Mouse (Mus musculus): Measurements from ENCODE around the gene Fbxw9. TPM values are rescaled to one million over a fixed set of nuclear protein-coding genes. Genes with fewer than 3 reads are reported as not detected.
A peak's percentile ranks its signal among the peaks of the same experiment; 100 is the strongest.
"Not testable (repeated sequence)": the region's sequence is repeated elsewhere in the genome, so short reads cannot be mapped to it uniquely, and the experiment has no call there.

Gene Fbxw9
- polyA plus RNA-seq, 1 experiment from 2014 or later = 25.2 TPM

- Histone ChIP-seq H3K9ac (no peak overlapping the region), H3K36me3 (peaks cover 21% of the 10 kb centered on the region), H3K4me1 (replicated peaks) (0 out of 2 replicates have a peak, but pooled peaks cover 4% of the 10 kb centered on the region), H3K27me3 (replicated peaks) (no peaks in the 10 kb centered on the region), H3K4me2 (replicated peaks) (no peak overlapping the region), H3K27ac (no peak overlapping the region), H3K9me3 (no peaks in the 10 kb centered on the region), H3K4me3 (replicated peaks) (no peak overlapping the region)
- ATAC-seq = no peak
- WGBS = 69% methylated on average over 9 of the region's 9 CpGs
Measured at GRCm38 (mm10) chr8:85076001-85076400, 16.1 kb downstream of the Fbxw9 start.

- WGBS = 2% methylated on average over 2 of the region's 2 CpGs
- H3K4me2 ChIP-seq (replicated peaks) = no peak overlapping the region
- ATAC-seq = no peak
- no peak overlapping the region for H3K4me3 ChIP-seq (replicated peaks)
- H3K4me1 ChIP-seq (replicated peaks) = peaks cover 10% of the 10 kb centered on the region; the same call in 1 of the 2 replicates
- peaks cover 21% of the 10 kb centered on the region for H3K36me3 ChIP-seq
- no peak overlapping the region for H3K9ac ChIP-seq
- H3K9me3 ChIP-seq = no peaks in the 10 kb centered on the region
- no peaks in the 10 kb centered on the region for H3K27me3 ChIP-seq (replicated peaks)
- no peak overlapping the region for H3K27ac ChIP-seq
Measured at GRCm38 (mm10) chr8:85076993-85077392, 17.1 kb downstream of the Fbxw9 start.

GRCm38 (mm10) chr8:85080214-85080531 lies 20.3 kb downstream of the Fbxw9 start:
- no peak for ATAC-seq
- Histone ChIP-seq H3K4me2 (replicated peaks) (peak overlapping the region; percentile 94), H3K36me3 (peaks cover 12% of the 10 kb centered on the region), H3K27me3 (replicated peaks) (no peaks in the 10 kb centered on the region), H3K4me3 (replicated peaks) (peak overlapping the region; percentile 78), H3K9ac (peak overlapping the region; percentile 91), H3K9me3 (no peaks in the 10 kb centered on the region), H3K27ac (peak overlapping the region; percentile 83), H3K4me1 (replicated peaks) (peaks cover 19% of the 10 kb centered on the region)
- WGBS = under 1% methylated on average over 25 of the region's 25 CpGs

GRCm38 (mm10) chr8:85080532-85081215 lies 20.8 kb downstream of the Fbxw9 start, which contains the start of gene Wdr83os:
Wdr83os (plus strand) TSS chr8:85080740.
- whole genome bisulfite sequencing = under 1% methylated on average over 30 of the region's 30 CpGs
- H3K4me3 ChIP-seq (replicated peaks) = peak within 1 kb of the TSS; percentile 78
- no peaks in the 10 kb centered on the region for H3K9me3 ChIP-seq
- peaks cover 19% of the 10 kb centered on the region for H3K4me1 ChIP-seq (replicated peaks)
- peaks cover 8% of the 10 kb centered on the region for H3K36me3 ChIP-seq
- no peaks in the 10 kb centered on the region for H3K27me3 ChIP-seq (replicated peaks)
- H3K4me2 ChIP-seq (replicated peaks) = peak within 1 kb of the TSS; percentile 94
- peak within 1 kb of the TSS; percentile 83 for H3K27ac ChIP-seq
- peak within 1 kb of the TSS; percentile 91 for H3K9ac ChIP-seq
- ATAC-seq = peak; percentile 23

- peaks cover 7% of the 10 kb centered on the region; the same call in 1 of the 2 replicates for H3K36me3 ChIP-seq
- 1% methylated on average over 9 of the region's 9 CpGs for WGBS
- H3K27ac ChIP-seq = peak within 1 kb of the TSS; percentile 83
- ATAC-seq = peak; percentile 69
- peak within 1 kb of the TSS; percentile 91 for H3K9ac ChIP-seq
- H3K4me2 ChIP-seq (replicated peaks) = peak within 1 kb of the TSS; percentile 94
- H3K27me3 ChIP-seq (replicated peaks) = no peaks in the 10 kb centered on the region
- H3K4me3 ChIP-seq (replicated peaks) = peak within 1 kb of the TSS; percentile 78
- no peaks in the 10 kb centered on the region for H3K9me3 ChIP-seq
- peaks cover 19% of the 10 kb centered on the region for H3K4me1 ChIP-seq (replicated peaks)
Measured at GRCm38 (mm10) chr8:85081216-85081555, 21.3 kb downstream of the Fbxw9 start, which contains the start of gene Wdr83. Wdr83 (minus strand) TSS chr8:85081306.

GRCm38 (mm10) chr8:85082169-85082568 lies 22.3 kb downstream of the Fbxw9 start:
- Histone ChIP-seq H3K4me1 (replicated peaks) (peaks cover 19% of the 10 kb centered on the region), H3K36me3 (peaks cover 14% of the 10 kb centered on the region)
- H3K4me2 ChIP-seq (replicated peaks); H3K9me3 ChIP-seq; H3K4me3 ChIP-seq (replicated peaks); ATAC-seq; H3K9ac ChIP-seq; H3K27me3 ChIP-seq (replicated peaks); H3K27ac ChIP-seq: not testable (repeated sequence)
- WGBS = 84% methylated on average over 4 of the region's 4 CpGs

- peaks cover 24% of the 10 kb centered on the region for H3K36me3 ChIP-seq
- ATAC-seq = peak; percentile 92
- peak within 1 kb of the TSS; percentile 69 for H3K4me3 ChIP-seq (replicated peaks)
- H3K4me1 ChIP-seq (replicated peaks) = peaks cover 19% of the 10 kb centered on the region
- no peaks in the 10 kb centered on the region for H3K27me3 ChIP-seq (replicated peaks)
- H3K9ac ChIP-seq = peak within 1 kb of the TSS; percentile 71
- peak within 1 kb of the TSS; percentile 58; the same call in 1 of the 2 replicates for H3K27ac ChIP-seq
- under 1% methylated on average over 30 of the region's 30 CpGs for WGBS
- peak within 1 kb of the TSS; percentile 85 for H3K4me2 ChIP-seq (replicated peaks)
- no peaks in the 10 kb centered on the region for H3K9me3 ChIP-seq
Measured at GRCm38 (mm10) chr8:85083108-85083813, 23.4 kb downstream of the Fbxw9 start, which contains the start of gene Man2b1. Man2b1 (plus strand) TSS chr8:85083270.

GRCm38 (mm10) chr8:85084633-85085032 lies 24.8 kb downstream of the Fbxw9 start:
- Histone ChIP-seq H3K4me3 (replicated peaks) (no peak overlapping the region), H3K4me1 (replicated peaks) (peaks cover 19% of the 10 kb centered on the region), H3K9ac (no peak overlapping the region), H3K36me3 (peaks cover 21% of the 10 kb centered on the region), H3K27me3 (replicated peaks) (no peaks in the 10 kb centered on the region), H3K27ac (no peak overlapping the region), H3K9me3 (no peaks in the 10 kb centered on the region), H3K4me2 (replicated peaks) (peak overlapping the region; percentile 85; the same call in 1 of the 2 replicates)
- 85% methylated on average over 8 of the region's 8 CpGs for WGBS
- ATAC-seq = no peak

GRCm38 (mm10) chr8:85086238-85086637 lies 26.4 kb downstream of the Fbxw9 start:
- WGBS = 84% methylated on average over 3 of the region's 3 CpGs
- H3K4me2 ChIP-seq (replicated peaks) = no peak overlapping the region
- H3K9me3 ChIP-seq = no peaks in the 10 kb centered on the region
- no peak overlapping the region for H3K9ac ChIP-seq
- H3K27me3 ChIP-seq (replicated peaks) = no peaks in the 10 kb centered on the region
- no peak for ATAC-seq
- H3K27ac ChIP-seq = no peak overlapping the region
- no peak overlapping the region for H3K4me3 ChIP-seq (replicated peaks)
- peaks cover 21% of the 10 kb centered on the region for H3K36me3 ChIP-seq
- H3K4me1 ChIP-seq (replicated peaks) = peaks cover 19% of the 10 kb centered on the region

- no peaks in the 10 kb centered on the region for H3K27me3 ChIP-seq (replicated peaks)
- H3K27ac ChIP-seq = no peak overlapping the region
- ATAC-seq = no peak
- no peak overlapping the region for H3K4me2 ChIP-seq (replicated peaks)
- 73% methylated on average over 2 of the region's 2 CpGs for WGBS
- H3K9me3 ChIP-seq = no peaks in the 10 kb centered on the region
- peaks cover 21% of the 10 kb centered on the region for H3K36me3 ChIP-seq
- no peak overlapping the region for H3K4me3 ChIP-seq (replicated peaks)
- H3K9ac ChIP-seq = no peak overlapping the region
- peaks cover 6% of the 10 kb centered on the region for H3K4me1 ChIP-seq (replicated peaks)
Measured at GRCm38 (mm10) chr8:85088771-85089170, 28.9 kb downstream of the Fbxw9 start.

GRCm38 (mm10) chr8:85090856-85091255 lies 31.0 kb downstream of the Fbxw9 start:
- Histone ChIP-seq H3K9me3 (no peaks in the 10 kb centered on the region), H3K27ac (no peak overlapping the region), H3K36me3 (peaks cover 29% of the 10 kb centered on the region), H3K4me1 (replicated peaks) (no peaks in the 10 kb centered on the region), H3K9ac (no peak overlapping the region), H3K27me3 (replicated peaks) (no peaks in the 10 kb centered on the region), H3K4me3 (replicated peaks) (no peak overlapping the region), H3K4me2 (replicated peaks) (no peak overlapping the region)
- 86% methylated on average over 11 of the region's 11 CpGs for WGBS
- ATAC-seq = no peak

GRCm38 (mm10) chr8:85091526-85092090 lies 31.8 kb downstream of the Fbxw9 start:
- no peak overlapping the region for H3K4me3 ChIP-seq (replicated peaks)
- ATAC-seq = no peak
- H3K4me2 ChIP-seq (replicated peaks) = no peak overlapping the region
- H3K9me3 ChIP-seq = no peaks in the 10 kb centered on the region
- H3K9ac ChIP-seq = no peak overlapping the region
- H3K4me1 ChIP-seq (replicated peaks) = no peaks in the 10 kb centered on the region
- WGBS = 38% methylated on average over 21 of the region's 21 CpGs
- H3K36me3 ChIP-seq = peaks cover 33% of the 10 kb centered on the region
- no peak overlapping the region for H3K27ac ChIP-seq
- H3K27me3 ChIP-seq (replicated peaks) = no peaks in the 10 kb centered on the region
